Mouse (Mus musculus): ENCODE data around the gene Tnfsf13.

Tnfsf13 gene

GRCm38 (mm10) chr11:69680136-69680855 lies 5.3 kb downstream of the Tnfsf13 start:
- DNase-seq (ENCODE audit: low spot score in 2 of 2): no peak

GRCm38 (mm10) chr11:69679144-69679543 lies 6.4 kb downstream of the Tnfsf13 start:
- DNase-seq (ENCODE audit: low spot score in 2 of 2): no peak

- peak; percentile 99 for DNase-seq (ENCODE audit: low spot score in 2 of 2)
Measured at GRCm38 (mm10) chr11:69672211-69672706, 13.3 kb downstream of the Tnfsf13 start, which contains the start of gene Eif4a1. Gene Eif4a1, minus strand, starts transcription at chr11:69672423.

- DNase-seq (ENCODE audit: low spot score in 2 of 2): no peak
Measured at GRCm38 (mm10) chr11:69671726-69672124, 13.9 kb downstream of the Tnfsf13 start.

GRCm38 (mm10) chr11:69670786-69671725 lies 14.5 kb downstream of the Tnfsf13 start:
- peak; percentile 80 to 97 for DNase-seq (ENCODE audit: low spot score in 2 of 2)

- DNase-seq (ENCODE audit: low spot score in 2 of 2): no peak
Measured at GRCm38 (mm10) chr11:69666665-69667005, 18.9 kb downstream of the Tnfsf13 start.

GRCm38 (mm10) chr11:69665961-69666664 lies 19.5 kb downstream of the Tnfsf13 start, which contains the start of gene Cd68:
Gene Cd68, minus strand, starts transcription at chr11:69666153.
- DNase-seq (ENCODE audit: low spot score in 2 of 2): peak in 1 of 2 experiments; percentile 71

- no peak for DNase-seq (ENCODE audit: low spot score in 2 of 2)
Measured at GRCm38 (mm10) chr11:69665457-69665960, 20.1 kb downstream of the Tnfsf13 start.

GRCm38 (mm10) chr11:69664841-69665240 lies 20.7 kb downstream of the Tnfsf13 start:
- no peak for DNase-seq (ENCODE audit: low spot score in 2 of 2)

- DNase-seq (ENCODE audit: low spot score in 2 of 2): no peak
Measured at GRCm38 (mm10) chr11:69663795-69664194, 21.8 kb downstream of the Tnfsf13 start.

- no peak for DNase-seq (ENCODE audit: low spot score in 2 of 2)
Measured at GRCm38 (mm10) chr11:69662967-69663671, 22.5 kb downstream of the Tnfsf13 start.

GRCm38 (mm10) chr11:69662213-69662966 lies 23.2 kb downstream of the Tnfsf13 start, which contains the start of gene Mpdu1:
Gene Mpdu1, minus strand, starts transcription at chr11:69662642.
- peak; percentile 92 to 94 for DNase-seq (ENCODE audit: low spot score in 2 of 2)

GRCm38 (mm10) chr11:69661221-69661881 lies 24.2 kb downstream of the Tnfsf13 start:
- DNase-seq (ENCODE audit: low spot score in 2 of 2): peak in 1 of 2 experiments; percentile 29

GRCm38 (mm10) chr11:69657462-69657881 lies 28.1 kb downstream of the Tnfsf13 start:
- DNase-seq (ENCODE audit: low spot score in 2 of 2): no peak

GRCm38 (mm10) chr11:69656617-69657461 lies 28.7 kb downstream of the Tnfsf13 start:
- DNase-seq (ENCODE audit: low spot score in 2 of 2): peak; percentile 55 to 69

- no peak for DNase-seq (ENCODE audit: low spot score in 2 of 2)
Measured at GRCm38 (mm10) chr11:69656065-69656455, 29.5 kb downstream of the Tnfsf13 start.

GRCm38 (mm10) chr11:69655264-69656064 lies 30.1 kb downstream of the Tnfsf13 start, which contains the start of gene Sox15:
Gene Sox15, plus strand, starts transcription at chr11:69655314.
- peak; percentile 43 to 75 for DNase-seq (ENCODE audit: low spot score in 2 of 2)

- no peak for DNase-seq (ENCODE audit: low spot score in 2 of 2)
Measured at GRCm38 (mm10) chr11:69654760-69655159, 30.8 kb downstream of the Tnfsf13 start.
